Mouse (Mus musculus) bone marrow macrophage, adult 2 months (primary cell): ENCODE measurements around the gene Ripk3. TPM values are rescaled to one million over a fixed set of nuclear protein-coding genes. Genes with fewer than 3 reads are reported as not detected.

Source experiments
- H3K27ac ChIP-seq: 2 replicates; pipeline ENCODE4 v1.5.1; 2012; ENCODE audit warnings: low read depth, low read length; ENCODE audit not compliant: insufficient read depth
- H3K4me1 ChIP-seq: 2 replicates; pipeline ENCODE4 v1.6.1; 2012; ENCODE audit warnings: low read length; ENCODE audit not compliant: control insufficient read depth, insufficient read depth
- H3K4me3 ChIP-seq: 2 replicates; pipeline ENCODE4 v1.5.1; 2012; ENCODE audit warnings: mild to moderate bottlenecking, low read length, moderate library complexity; ENCODE audit not compliant: insufficient read depth
- CTCF ChIP-seq: IDR thresholded peaks from 2 replicates; pipeline ENCODE4 v1.5.1; 2012; ENCODE audit warnings: low read depth, mild to moderate bottlenecking, low read length, moderate library complexity
- POLR2A ChIP-seq: IDR thresholded peaks from 2 replicates; pipeline ENCODE4 v1.6.1; 2012; ENCODE audit warnings: mild to moderate bottlenecking, low read depth, low read length, borderline replicate concordance
- polyA plus RNA-seq: library from polyadenylated mRNA; stranded (reverse); fragments of >200 nt; gene quantifications from 2 replicates; pipeline ENCODE4 v1.2.4, GENCODE M21; 2012; ENCODE audit not compliant: missing spikeins, insufficient read depth, insufficient read length

The Ripk3 gene
- 28.4 and 31.8 TPM in 2 replicates for polyA plus RNA-seq

GRCm38 (mm10) chr14:55788256-55789050, at the start of gene Ripk3:
Gene Ripk3 (minus strand): TSS chr14:55788865.
- Histone ChIP-seq H3K4me1 (peaks cover 12% of the 10 kb centered on the region), H3K27ac (no peak within 1 kb of the TSS), H3K4me3 (peak within 1 kb of the TSS; percentile 66)
- TF ChIP-seq CTCF = no peak
- no peak for TF ChIP-seq POLR2A

DNA sequence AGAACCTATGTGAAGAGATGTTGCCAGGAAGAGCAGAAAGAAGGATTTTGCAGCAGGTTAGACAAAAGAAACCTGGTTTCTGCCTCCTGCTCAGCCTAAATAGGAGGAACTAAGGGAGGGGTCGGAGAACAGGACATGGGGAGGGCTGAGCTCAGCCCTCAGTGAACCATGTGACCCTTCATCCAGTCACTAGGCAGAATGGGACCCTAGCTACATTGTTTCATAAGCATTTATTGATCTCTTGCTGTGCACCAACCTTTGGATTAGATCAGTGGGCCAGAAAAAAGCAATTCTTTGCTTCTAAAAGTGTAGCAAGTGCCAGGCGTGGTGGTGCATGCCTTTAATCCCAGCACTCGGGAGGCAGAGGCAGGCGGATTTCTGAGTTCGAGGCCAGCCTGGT, 49.6 kb upstream of the Ripk3 start:
- no peaks in the 10 kb centered on the region; the same call in 1 of the 2 replicates for H3K4me1 ChIP-seq
- H3K27ac ChIP-seq = no peak overlapping the region
- H3K4me3 ChIP-seq = no peak overlapping the region
- TF ChIP-seq POLR2A = no peak
- TF ChIP-seq CTCF = no peak

DNA sequence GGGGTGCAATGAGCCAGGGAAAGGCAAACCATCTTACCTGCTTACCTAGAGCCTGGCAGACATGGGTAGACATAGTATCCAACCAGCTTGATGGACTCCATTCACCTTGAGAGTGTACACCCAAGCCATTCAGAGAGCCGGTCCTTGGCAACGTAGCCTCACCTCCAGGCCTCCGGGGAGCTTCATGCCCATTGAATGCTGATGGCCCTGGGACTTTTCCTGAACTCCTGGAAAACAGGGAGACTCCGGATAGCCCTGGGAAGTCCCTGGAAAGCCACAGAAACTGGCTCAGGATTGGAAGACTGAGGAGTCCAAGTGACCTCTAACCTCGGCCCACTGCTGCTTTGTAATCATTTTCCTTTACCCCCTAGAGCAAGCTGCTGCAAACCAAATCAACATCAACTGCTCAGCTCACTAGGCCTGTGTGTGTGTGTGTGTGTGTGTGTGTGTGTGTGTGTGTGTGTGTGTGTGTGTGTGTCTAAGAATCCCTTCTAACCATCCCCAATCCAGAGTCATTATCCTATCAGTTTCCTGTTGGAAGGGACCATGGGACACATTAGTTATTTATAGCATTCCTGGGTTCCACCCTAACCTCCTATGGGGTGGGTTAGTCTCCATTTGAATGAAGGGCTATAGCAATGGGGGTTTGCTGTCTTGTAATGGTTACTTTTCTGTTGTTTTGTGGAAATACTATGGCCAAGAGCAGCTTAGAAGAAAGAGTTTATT, 46.3 kb upstream of the Ripk3 start:
- no peak for TF ChIP-seq CTCF
- TF ChIP-seq POLR2A = no peak

DNA sequence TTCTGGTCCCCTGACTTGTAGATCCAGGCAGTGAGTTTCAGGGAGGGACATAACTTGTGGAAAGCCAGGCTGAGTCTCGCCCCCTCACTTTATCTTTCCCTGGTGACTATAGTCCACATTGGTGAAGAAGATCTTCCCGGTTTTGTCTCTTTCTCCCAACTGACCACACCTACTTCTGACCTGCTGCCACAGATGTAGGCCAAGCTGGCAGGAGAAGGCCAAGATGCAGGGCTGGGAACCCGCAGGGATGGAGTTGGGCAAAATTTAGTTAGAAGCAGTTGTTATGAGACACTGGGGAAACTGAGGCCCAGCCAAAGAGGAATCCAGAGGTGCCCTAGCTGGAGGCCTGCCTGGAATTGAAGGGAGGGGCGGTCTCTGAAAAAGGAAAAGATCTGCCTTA, 44.5 kb upstream of the Ripk3 start:
- Histone ChIP-seq H3K27ac (no peak overlapping the region), H3K4me3 (no peak overlapping the region), H3K4me1 (no peaks in the 10 kb centered on the region)
- TF ChIP-seq POLR2A = no peak
- no peak for TF ChIP-seq CTCF

More for the DNA sequence above, 46.3 kb upstream of the Ripk3 start:
- Histone ChIP-seq H3K4me1 (no peaks in the 10 kb centered on the region), H3K27ac (no peak overlapping the region), H3K4me3 (no peak overlapping the region)

- Histone ChIP-seq H3K4me1 (no peaks in the 10 kb centered on the region), H3K27ac (no peak overlapping the region), H3K4me3 (no peak overlapping the region)
- TF ChIP-seq POLR2A (no peak), CTCF (no peak)
These were observed 41.7 kb upstream of the Ripk3 start for GRCm38 (mm10) chr14:55830331-55830730.

DNA sequence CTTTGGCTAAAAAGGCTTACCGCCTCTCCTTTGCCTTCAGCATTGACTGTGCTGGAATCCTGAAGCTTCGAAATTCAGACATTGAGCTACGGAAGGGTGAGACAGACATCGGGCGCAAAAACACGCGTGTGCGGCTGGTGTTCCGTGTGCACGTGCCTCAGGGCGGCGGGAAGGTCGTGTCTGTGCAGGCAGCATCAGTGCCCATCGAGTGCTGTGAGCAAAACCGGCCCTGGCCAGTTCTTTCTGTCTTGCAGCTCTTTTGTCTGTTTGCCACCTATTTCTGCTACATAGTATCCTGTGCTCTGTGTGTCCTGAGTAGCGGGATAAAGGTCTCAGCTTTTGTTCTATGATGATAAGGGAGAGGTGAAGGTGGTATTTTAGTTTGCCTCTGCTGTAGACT, 41.2 kb upstream of the Ripk3 start:
- Histone ChIP-seq H3K27ac (no peak overlapping the region), H3K4me1 (no peaks in the 10 kb centered on the region), H3K4me3 (no peak overlapping the region)
- no peak for TF ChIP-seq CTCF
- TF ChIP-seq POLR2A = no peak

- TF ChIP-seq POLR2A = no peak
- TF ChIP-seq CTCF = no peak
- no peak overlapping the region for H3K4me3 ChIP-seq
- H3K27ac ChIP-seq = no peak overlapping the region
These were observed 40.1 kb upstream of the Ripk3 start for GRCm38 (mm10) chr14:55828716-55829263.

DNA sequence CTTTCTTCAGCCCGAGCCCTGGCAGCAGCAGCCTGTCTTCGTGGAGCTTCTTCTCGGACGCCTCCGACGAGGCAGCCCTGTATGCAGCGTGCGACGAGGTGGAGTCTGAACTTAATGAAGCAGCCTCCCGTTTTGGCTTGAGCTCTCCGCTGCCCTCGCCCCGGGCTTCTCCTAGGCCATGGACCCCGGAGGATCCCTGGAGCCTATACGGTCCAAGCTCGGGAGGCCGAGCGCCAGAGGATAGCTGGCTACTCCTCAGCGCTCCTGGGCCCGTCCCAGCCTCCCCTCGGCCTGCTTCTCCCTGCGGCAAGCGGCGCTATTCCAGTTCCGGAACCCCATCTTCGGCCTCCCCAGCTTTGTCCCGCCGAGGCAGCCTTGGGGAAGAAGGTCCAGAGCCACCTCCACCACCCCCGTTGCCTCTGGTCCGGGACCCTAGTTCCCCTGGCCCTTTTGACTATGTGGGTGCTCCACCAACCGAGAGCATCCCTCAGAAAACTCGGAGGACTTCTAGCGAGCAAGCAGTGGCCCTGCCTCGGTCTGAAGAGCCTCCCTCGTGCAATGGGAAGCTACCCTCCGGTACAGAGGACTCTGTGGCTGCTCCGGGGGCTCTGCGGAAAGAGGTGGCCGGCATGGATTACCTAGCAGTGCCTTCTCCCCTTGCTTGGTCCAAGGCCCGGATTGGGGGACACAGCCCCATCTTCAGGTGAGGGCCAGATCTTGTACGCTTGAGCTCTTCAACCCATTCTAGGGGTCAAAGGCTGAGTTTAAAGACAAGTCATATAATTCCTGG, 38.1 kb upstream of the Ripk3 start:
- Histone ChIP-seq H3K4me3 (no peak overlapping the region), H3K27ac (no peak overlapping the region)
- TF ChIP-seq CTCF (no peak), POLR2A (no peak)

More at GRCm38 (mm10) chr14:55828716-55829263, 40.1 kb upstream of the Ripk3 start:
- H3K4me1 ChIP-seq = no peaks in the 10 kb centered on the region; the same call in 1 of the 2 replicates

DNA sequence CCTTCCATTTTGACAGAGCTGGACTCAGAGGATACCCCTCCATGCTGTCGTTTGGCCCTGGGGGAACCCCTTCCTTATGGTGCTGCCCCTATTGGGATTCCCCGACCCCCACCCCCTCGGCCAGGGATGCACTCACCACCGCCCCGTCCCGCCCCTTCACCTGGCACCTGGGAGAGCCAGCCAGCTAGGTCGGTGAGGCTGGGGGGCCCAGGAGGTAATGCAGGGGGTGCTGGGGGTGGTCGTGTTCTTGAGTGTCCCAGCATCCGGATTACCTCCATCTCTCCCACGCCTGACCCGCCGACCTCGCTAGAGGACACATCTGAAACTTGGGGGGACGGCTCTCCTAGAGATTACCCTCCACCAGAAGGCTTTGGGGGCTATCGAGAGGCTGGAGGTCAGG, 37.5 kb upstream of the Ripk3 start:
- H3K4me1 ChIP-seq = no peaks in the 10 kb centered on the region; the same call in 1 of the 2 replicates
- no peak overlapping the region for H3K27ac ChIP-seq
- no peak overlapping the region for H3K4me3 ChIP-seq
- no peak for TF ChIP-seq POLR2A
- no peak for TF ChIP-seq CTCF

More for the DNA sequence above, 38.1 kb upstream of the Ripk3 start:
- H3K4me1 ChIP-seq = no peaks in the 10 kb centered on the region; the same call in 1 of the 2 replicates
